Mouse (Mus musculus) thymus, adult 18-20 months (tissue): ENCODE results near the gene Ugt1a6b.

Source experiments
- DNase-seq, 2 experiments: peaks; one replicate each; pipeline ENCODE4 v3.0.0; 2022; ENCODE audit warnings: mixed read lengths in 2 of 2

Ugt1a6b gene

DNA sequence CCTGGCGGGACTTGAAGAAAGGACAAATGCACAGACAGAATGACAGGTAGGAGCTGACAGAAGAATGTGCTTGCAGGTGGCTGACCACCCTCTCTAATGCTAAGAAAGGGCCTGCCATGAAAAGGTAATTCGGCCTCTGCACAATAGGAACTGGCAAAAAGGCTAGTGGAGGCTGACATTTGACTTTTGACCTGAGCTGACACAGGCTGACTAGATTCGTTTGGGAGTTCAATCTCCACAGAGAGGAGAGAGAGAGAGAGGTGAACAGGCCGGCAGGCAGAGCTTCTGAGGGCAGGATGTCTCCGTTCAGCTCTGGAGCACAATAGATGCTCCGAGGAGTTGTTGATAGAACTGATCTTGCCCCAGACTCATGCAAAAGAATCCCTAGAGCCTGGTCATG is 143.3 kb downstream of the Ugt1a6b start:
- DNase-seq, result no peak

- no peak for DNase-seq
Observed at GRCm38 (mm10) chr1:88247660-88248059, 144.6 kb downstream of the Ugt1a6b start.

DNA sequence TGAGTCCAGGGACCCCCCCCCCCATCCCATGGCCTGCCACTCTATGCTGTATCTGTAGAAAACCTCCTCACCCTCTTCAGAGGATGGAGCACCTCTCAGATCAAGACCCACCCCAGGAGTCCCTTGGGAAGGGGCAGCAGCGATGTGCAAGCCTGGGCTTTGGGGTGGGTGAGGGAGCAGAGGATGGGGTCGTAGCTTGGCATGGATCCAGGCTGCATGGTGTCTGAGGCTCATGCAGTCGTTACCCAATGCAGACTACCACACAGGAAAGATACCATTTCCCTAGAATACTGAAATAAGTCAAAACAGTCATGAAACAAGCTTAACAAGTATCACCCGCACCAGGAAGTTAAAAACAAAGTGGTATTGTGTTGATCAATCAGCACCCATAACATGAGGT is 145.6 kb downstream of the Ugt1a6b start:
- no peak for DNase-seq

DNA sequence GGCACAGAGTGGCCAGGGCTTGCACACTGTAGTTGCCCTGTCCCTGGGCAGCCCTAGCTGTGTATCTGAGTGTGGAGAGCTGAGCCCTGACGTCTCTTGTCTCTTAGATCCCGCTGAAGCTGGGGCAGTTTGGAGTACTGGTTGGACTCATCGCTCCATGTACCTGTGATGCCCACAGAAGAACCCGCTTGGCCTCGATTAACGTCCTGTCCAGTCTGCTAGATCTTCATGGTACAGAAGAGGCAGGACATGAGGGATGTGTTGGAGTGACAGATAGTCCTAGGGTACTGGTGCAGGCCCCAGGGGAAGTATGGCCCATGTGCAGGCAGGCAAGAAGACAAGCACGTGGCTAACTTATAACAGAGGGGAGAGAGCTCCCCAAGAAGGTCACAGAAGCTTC is 146.5 kb downstream of the Ugt1a6b start:
- no peak for DNase-seq

- DNase-seq, result no peak
Observed at GRCm38 (mm10) chr1:88250023-88250422, 147.0 kb downstream of the Ugt1a6b start.

DNA sequence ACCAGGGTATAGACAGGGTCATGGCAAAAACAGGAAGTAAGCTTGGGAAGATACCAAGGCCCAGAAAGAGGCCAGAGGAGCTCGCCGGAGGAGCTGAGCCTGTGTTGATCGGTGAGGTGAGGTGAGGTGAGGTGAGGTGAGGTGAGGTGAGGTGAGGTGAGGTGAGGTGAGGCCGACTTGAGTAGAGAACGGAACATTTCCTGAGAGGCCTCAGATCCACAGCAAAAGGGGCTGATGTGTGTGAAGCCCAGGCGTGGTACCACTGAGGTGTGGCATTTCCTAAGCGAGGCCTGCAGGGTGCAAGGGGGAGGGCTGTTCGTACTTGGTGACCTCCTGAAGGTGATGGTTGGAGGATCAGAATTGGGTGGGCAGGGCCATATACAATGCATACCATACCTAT is 150.1 kb downstream of the Ugt1a6b start:
- no peak for DNase-seq

GRCm38 (mm10) chr1:88253540-88253939 is 150.5 kb downstream of the Ugt1a6b start:
- DNase-seq, result no peak

DNA sequence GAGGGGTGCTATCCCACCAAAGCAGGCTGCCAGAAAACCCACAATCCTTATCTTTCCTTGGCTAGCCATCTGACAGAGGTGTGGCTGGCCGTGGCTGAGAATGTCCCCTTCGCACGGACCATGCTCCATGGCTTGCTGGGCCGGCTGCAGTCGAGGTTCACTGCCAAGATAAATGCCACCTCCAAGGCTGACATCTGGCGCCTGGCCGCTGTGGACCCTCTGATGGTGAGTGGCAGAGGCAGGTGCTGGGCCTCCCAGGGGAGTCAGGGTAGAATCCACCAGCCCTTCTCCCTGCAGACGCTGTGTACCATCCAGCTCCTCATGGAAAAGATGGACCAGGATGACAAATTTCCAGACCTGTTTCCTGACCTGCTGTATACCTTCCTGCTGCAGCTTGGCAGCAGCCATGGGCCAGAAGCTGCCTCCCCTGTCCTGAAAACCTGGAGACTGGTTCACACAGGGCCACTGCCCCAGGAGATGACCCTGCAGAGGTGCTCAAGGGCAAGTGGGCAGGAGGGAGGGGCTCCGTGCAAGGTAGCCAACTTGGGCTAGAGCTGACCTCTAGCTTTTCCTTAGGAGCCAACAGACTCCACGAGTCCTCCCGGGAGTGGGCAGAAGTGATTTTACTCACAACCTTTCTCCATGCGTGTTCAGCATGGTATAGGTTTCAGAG is 151.9 kb downstream of the Ugt1a6b start:
- DNase-seq, result no peak

- no peak for DNase-seq
Observed at GRCm38 (mm10) chr1:88255466-88255857, 152.4 kb downstream of the Ugt1a6b start.

GRCm38 (mm10) chr1:88255989-88256754 is 153.1 kb downstream of the Ugt1a6b start:
- DNase-seq, result no peak

- no peak for DNase-seq
Observed at GRCm38 (mm10) chr1:88256886-88257663, 154.0 kb downstream of the Ugt1a6b start.

DNA sequence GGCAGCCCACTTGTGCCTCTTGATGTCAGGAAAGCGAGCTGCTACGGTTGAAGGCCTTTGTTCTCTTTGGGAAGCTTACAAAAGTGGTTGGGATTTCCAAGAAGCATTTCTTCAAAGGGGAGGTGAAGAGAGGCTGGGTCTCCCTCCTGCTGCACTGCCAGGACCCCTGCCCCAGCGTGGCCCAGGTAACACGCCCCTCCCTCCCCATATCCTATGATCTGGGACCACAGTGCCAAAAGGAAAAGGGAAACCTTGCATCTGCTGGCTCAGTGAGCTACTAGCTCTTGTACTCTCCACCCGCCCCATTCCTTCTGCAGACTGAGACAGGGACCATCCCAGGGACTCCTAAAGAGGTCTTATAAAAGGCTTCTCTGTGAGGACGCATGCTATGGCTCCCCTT is 154.6 kb downstream of the Ugt1a6b start:
- DNase-seq, result no peak

DNA sequence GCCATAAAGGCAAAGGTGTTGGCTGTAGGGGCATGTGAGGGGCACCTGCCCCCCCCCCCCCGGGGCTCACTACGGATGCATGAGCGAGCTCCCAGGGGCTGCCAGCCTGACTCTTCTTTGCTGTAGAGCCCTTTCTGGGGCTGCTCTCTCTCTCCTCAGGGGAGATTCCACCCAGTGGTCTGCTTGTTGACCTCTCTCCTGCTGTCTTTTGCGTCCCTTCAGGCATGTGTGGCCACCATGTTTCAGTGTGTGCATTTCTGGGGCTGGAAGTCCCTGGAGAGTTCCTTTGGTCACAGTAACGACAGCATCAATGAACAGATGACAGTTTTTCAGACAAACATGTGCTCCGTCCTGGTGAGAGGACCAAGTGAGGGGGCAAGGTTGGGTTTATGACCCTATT is 155.3 kb downstream of the Ugt1a6b start:
- DNase-seq, result no peak

GRCm38 (mm10) chr1:88258881-88259642 is 156.0 kb downstream of the Ugt1a6b start:
- DNase-seq, result no peak

GRCm38 (mm10) chr1:88259643-88260024 is 156.6 kb downstream of the Ugt1a6b start:
- peak in 1 of 2 experiments; percentile 32 for DNase-seq

GRCm38 (mm10) chr1:88260114-88260513 is 157.1 kb downstream of the Ugt1a6b start:
- DNase-seq, result peak in 1 of 2 experiments; percentile 27

DNA sequence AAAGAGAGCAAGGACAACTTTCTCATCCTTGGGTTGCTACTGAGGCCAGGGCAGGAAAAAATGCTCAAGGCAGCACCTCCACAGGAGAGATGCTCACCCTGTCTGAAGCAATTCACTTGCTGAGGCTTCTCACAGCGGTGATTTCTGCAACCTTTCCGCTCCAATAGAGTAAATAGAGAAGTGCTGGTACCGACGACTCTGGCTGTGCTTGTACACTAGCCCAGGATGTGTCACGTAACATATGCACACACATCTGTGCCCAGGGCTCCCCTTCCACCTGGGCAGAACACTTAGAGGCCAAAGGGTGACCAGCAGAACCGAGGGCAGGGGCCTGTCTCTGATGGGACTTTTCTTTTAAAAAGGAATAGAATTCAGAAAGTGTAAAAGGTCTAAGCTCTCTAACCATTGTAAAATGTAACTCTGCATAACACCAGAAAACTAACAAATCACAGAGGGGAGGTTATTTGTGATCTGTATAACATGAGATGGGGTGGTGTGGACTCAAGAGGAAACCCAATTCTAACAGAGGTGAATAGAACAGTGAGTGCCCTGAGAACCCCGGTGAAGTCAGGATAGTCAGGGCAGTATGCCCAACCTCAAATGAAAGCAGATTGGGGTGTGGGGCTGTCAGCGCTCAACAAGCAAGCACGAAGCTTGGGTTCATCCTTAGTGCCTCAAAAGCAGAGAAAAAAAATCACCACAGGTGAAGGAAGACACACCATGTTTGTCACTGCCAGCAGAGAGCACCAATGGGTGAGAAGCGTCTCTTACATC is 157.7 kb downstream of the Ugt1a6b start:
- no peak for DNase-seq

DNA sequence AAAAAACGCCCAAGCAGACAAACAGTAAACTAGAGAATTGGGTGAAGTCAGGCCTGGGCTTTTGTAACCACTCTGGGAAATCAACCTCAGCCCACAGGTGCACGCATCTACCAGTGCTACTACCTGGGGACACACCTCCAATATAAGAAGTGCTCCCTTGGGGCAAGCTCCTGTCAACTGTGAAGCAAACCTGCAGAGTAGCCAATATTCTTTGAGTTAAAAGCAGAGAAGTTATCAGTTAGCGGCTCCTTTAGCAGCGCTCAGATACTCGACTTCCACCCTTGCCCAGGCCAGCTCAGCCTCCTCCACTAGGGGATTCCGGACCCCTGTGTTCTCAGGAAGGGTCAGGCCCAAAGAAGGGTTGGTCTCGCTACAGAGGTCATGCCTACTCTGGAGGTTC is 158.7 kb downstream of the Ugt1a6b start:
- no peak for DNase-seq

DNA sequence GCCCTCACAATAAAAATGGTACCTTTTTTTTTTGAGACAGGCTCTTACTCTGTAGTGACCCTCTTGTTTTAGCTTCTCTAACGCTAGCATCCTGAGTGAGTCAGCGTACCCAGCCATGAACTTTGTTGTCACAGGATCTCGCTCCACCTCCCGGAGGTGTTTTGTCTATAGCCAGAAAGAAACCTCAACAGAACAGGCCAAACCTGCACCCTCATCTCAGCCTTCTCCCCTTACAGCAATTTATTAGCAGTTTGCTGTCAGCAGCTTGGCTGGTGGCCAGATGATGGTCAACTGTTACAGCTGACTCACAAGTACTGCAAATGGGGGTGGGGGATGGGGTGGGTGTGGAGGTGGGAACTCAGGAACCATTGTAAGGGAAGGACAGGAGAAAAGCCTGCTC is 159.2 kb downstream of the Ugt1a6b start:
- peak in 1 of 2 experiments; percentile 25 for DNase-seq

DNA sequence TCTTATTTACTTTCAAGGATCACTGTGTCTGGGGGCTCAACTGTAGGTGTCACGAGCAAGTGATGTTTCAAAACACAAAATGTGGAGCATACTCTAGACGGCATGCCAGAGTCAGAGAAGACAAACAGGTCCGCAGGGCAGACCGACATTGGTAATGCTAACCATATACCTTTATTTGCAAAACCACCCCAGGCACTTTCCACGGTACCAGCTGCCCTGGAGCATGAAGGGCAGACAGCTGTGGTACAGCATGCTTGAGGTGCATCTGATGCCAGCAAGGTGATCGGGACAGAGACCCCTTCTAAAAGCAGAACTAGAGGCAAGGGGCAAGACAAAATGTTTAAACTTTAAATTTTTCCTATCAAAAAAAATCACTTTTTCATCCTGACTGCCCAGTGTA is 159.9 kb downstream of the Ugt1a6b start:
- DNase-seq, result no peak

DNA sequence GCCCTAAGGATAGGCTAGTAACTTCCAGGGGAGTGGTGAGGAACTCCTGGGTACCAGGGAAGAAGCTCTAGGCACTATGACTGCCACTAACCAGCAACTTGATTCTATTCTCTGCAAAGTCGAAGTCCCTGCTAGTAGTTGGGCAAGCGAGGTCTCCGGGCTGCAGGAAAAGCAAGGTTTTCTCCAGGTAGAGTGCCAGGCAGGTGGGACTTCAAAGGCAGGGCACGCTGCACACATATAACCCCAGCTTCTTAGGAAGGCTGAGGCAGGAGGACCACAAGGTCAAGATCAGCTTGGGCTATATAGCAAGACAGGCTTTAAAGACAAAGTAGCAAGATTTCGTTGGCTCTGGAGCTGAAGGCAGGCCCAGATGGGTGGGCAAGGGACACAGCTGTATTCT is 160.7 kb downstream of the Ugt1a6b start:
- peak in 1 of 2 experiments; percentile 21 for DNase-seq

- DNase-seq, result no peak
Observed at GRCm38 (mm10) chr1:88264237-88264868, 161.3 kb downstream of the Ugt1a6b start.
